ENCODE assay signal across 27 mouse cellular contexts in genomic region chr1:93268246-93268645, GRCm38 (mm10). TPM values are rescaled to one million over a fixed set of nuclear protein-coding genes. Genes with fewer than 3 reads are reported as not detected.
"Had no signal": no experiment of that assay in that cellular context is flagged by ENCODE, and none has a peak within 500 bp of the region (broad histone marks: within the 10 kb centered on the region; RNA-seq: fewer than 3 reads in every experiment).

No protein-coding gene starts in this region.

- H3K36me3 ChIP-seq: embryonic facial prominence, embryonic 10.5 days; embryonic facial prominence, embryonic 13.5 days; embryonic facial prominence, embryonic 15.5 days; forebrain, embryonic 10.5 days; forebrain, embryonic 12.5 days; forebrain, embryonic 15.5 days; heart, embryonic 10.5 days had no signal

- H3K9me3 ChIP-seq: embryonic facial prominence, embryonic 10.5 days; embryonic facial prominence, embryonic 12.5 days; embryonic facial prominence, embryonic 13.5 days; embryonic facial prominence, embryonic 15.5 days; forebrain, embryonic 10.5 days; forebrain, embryonic 12.5 days; forebrain, embryonic 15.5 days; heart, embryonic 10.5 days had no signal

- ATAC-seq: forebrain, embryonic 14.5 days; forebrain, embryonic 15.5 days; forebrain, embryonic 16.5 days; forebrain, postnatal 0 days had no signal

- H3K27me3 ChIP-seq: embryonic facial prominence, embryonic 12.5 days; embryonic facial prominence, embryonic 13.5 days; embryonic facial prominence, embryonic 15.5 days; forebrain, embryonic 15.5 days had no signal

- H3K4me2 ChIP-seq: embryonic facial prominence, embryonic 12.5 days; embryonic facial prominence, embryonic 13.5 days; embryonic facial prominence, embryonic 15.5 days; forebrain, embryonic 12.5 days; forebrain, embryonic 15.5 days had no signal

- H3K9ac ChIP-seq: embryonic facial prominence, embryonic 12.5 days; embryonic facial prominence, embryonic 13.5 days; embryonic facial prominence, embryonic 15.5 days; forebrain, embryonic 12.5 days; forebrain, embryonic 15.5 days; forebrain, postnatal 0 days had no signal

- H3K4me3 ChIP-seq: embryonic facial prominence, embryonic 10.5 days; embryonic facial prominence, embryonic 12.5 days; embryonic facial prominence, embryonic 13.5 days; embryonic facial prominence, embryonic 15.5 days; erythroblast, embryonic 14.5 days; forebrain, embryonic 10.5 days; forebrain, embryonic 12.5 days; forebrain, embryonic 15.5 days; gastrocnemius, adult 2 months; heart, adult 2 months; heart, embryonic 10.5 days had no signal

- H3K4me1 ChIP-seq: embryonic facial prominence, embryonic 15.5 days had no signal

- H3K27ac ChIP-seq: embryonic facial prominence, embryonic 10.5 days; embryonic facial prominence, embryonic 12.5 days; embryonic facial prominence, embryonic 13.5 days; embryonic facial prominence, embryonic 15.5 days; forebrain, embryonic 10.5 days; forebrain, embryonic 12.5 days; forebrain, embryonic 15.5 days; gastrocnemius, adult 2 months; heart, adult 2 months; heart, embryonic 10.5 days had no signal

- DNase-seq: cerebellum, adult 8-10 months; cerebellum, adult 9-10 months; cerebellum, adult 9-11 months; cerebellum, postnatal 10 days; cerebellum, postnatal 14 days; cerebellum, postnatal 25 days; cerebellum, postnatal 36 days; embryo, embryonic 11 days; forebrain, postnatal 0 days; gastrocnemius, adult 2 months; gastrocnemius, postnatal 10 days; gastrocnemius, postnatal 14 days; gastrocnemius, postnatal 25 days; gastrocnemius, postnatal 36 days; heart, adult 18-20 months; heart, adult 2 months had no signal

RNA-seq across cellular contexts. Expression of gene Sned1, which starts 32.6 kb away (rescaled TPM):
- polyA plus RNA-seq: erythroblast, embryonic 14.5 days had no signal
